Comparison of ENCODE assay signal across 8 mouse cellular contexts in genomic region chr10:61383021-61383714, GRCm38 (mm10). TPM values are rescaled to one million over a fixed set of nuclear protein-coding genes. Genes with fewer than 3 reads are reported as not detected.
DNase-seq lines count a peak whose midpoint lies in the region; ATAC-seq and TF ChIP-seq lines count a peak whose summit lies in the region.

TSS of gene Pald1 (minus strand) at chr10:61383530.

- H3K4me1 ChIP-seq in forebrain, embryonic 16.5 days (replicated peaks; ENCODE audit: control insufficient read depth, insufficient read depth, low read length) = peaks cover 26% of the 10 kb centered on the region
- peaks cover 31% of the 10 kb centered on the region for H3K4me1 ChIP-seq in lung, embryonic 14.5 days (ENCODE audit: insufficient read depth)

- peak within 1 kb of the TSS; percentile 78 for H3K4me3 ChIP-seq in forebrain, embryonic 16.5 days (replicated peaks; ENCODE audit: low read length)
- peak within 1 kb of the TSS; percentile 86 for H3K4me3 ChIP-seq in layer of hippocampus, adult 2 months
- peak within 1 kb of the TSS; percentile 75 for H3K4me3 ChIP-seq in lung, embryonic 14.5 days (ENCODE audit: low read depth, low read length)

- POLR2A ChIA-PET in Patski (lab: Charles Lee) = interaction anchor here (0.6 to 1.4 kb wide), 3 partner anchors 10 to 214 kb away, joined by 3 read pairs; no protein-coding TSS in a partner anchor

- H3K27ac ChIP-seq in forebrain, embryonic 16.5 days (ENCODE audit: low read length) = no peak within 1 kb of the TSS; the same call in 1 of the 2 replicates
- peak within 1 kb of the TSS; percentile 89 for H3K27ac ChIP-seq in layer of hippocampus, adult 2 months
- peak within 1 kb of the TSS; percentile 59 for H3K27ac ChIP-seq in lung, embryonic 14.5 days (ENCODE audit: low read depth)

- peak; percentile 83 for ATAC-seq in Patski
- peak; percentile 87 for ATAC-seq in forebrain, embryonic 16.5 days
- peak; percentile 77 for ATAC-seq in lung, embryonic 14.5 days (ENCODE audit: insufficient read depth)
- ATAC-seq in erythroid progenitor cell, adult 5-6 weeks (replicated peaks; ENCODE audit: low FRiP score, poor library complexity, severe bottlenecking) = no peak

- intact Hi-C loops in heart, postnatal 25 days (cut with DNase I) = loop anchor here (2.0 kb wide), 1 partner anchor 16 kb away; no protein-coding TSS in a partner anchor

- WGBS in forebrain, embryonic 16.5 days = under 1% methylated on average over 56 of the region's 60 CpGs
- WGBS in lung, embryonic 14.5 days = under 1% methylated on average over 51 of the region's 60 CpGs

- H3K9me3 ChIP-seq in forebrain, embryonic 16.5 days (ENCODE audit: control insufficient read depth, low read length) = no peaks in the 10 kb centered on the region
- no peaks in the 10 kb centered on the region for H3K9me3 ChIP-seq in lung, embryonic 14.5 days (ENCODE audit: low read depth, low read length)

- H3K4me2 ChIP-seq in forebrain, embryonic 16.5 days (ENCODE audit: low read length) = peak within 1 kb of the TSS; percentile 98
- peak within 1 kb of the TSS; percentile 97 for H3K4me2 ChIP-seq in lung, embryonic 14.5 days

- H3K27me3 ChIP-seq in Patski = no peaks in the 10 kb centered on the region
- H3K27me3 ChIP-seq in forebrain, embryonic 16.5 days (replicated peaks; ENCODE audit: control insufficient read depth, insufficient read depth, low read length) = no peaks in the 10 kb centered on the region
- no peaks in the 10 kb centered on the region for H3K27me3 ChIP-seq in lung, embryonic 14.5 days (ENCODE audit: insufficient read depth, low read length)

- CTCF ChIA-PET in Patski (lab: Charles Lee) = no interaction called here

- in situ Hi-C loops in Patski (cut with MboI; ENCODE audit: low pct_unique_long_range_greater_than_20kb) = no loop called here

- H3K9ac ChIP-seq in forebrain, embryonic 16.5 days (replicated peaks; ENCODE audit: low read depth, low read length) = peak within 1 kb of the TSS; percentile 82
- H3K9ac ChIP-seq in lung, embryonic 14.5 days = peak within 1 kb of the TSS; percentile 77

- TF ChIP-seq CTCF in Patski (IDR thresholded peaks at IDR 0.05) = no peak
- TF ChIP-seq CTCF in layer of hippocampus, adult 2 months (conservative IDR thresholded peaks at IDR 0.05) = no peak
- TF ChIP-seq CTCF in lung, embryonic 14.5 days (IDR thresholded peaks at IDR 0.05; ENCODE audit: low read depth) = no peak

- no peaks in the 10 kb centered on the region for H3K36me3 ChIP-seq in forebrain, embryonic 16.5 days (ENCODE audit: control insufficient read depth, insufficient read depth)
- no peaks in the 10 kb centered on the region for H3K36me3 ChIP-seq in lung, embryonic 14.5 days (ENCODE audit: insufficient read depth)

- peak; percentile 37 for DNase-seq in Patski (ENCODE audit: low read depth, low spot score)
- peak; percentile 55 for DNase-seq in cerebellum, adult 11 months
- peak; percentile 85 for DNase-seq in heart, postnatal 25 days (ENCODE audit: low spot score)
- DNase-seq in layer of hippocampus, adult 2 months (ENCODE audit: low spot score in 2 of 2) = peak; percentile 29 to 59
- DNase-seq in lung, embryonic 14.5 days = peak; percentile 91
- DNase-seq in ovary, postnatal 14 days (ENCODE audit: low spot score) = peak; percentile 55

RNA-seq across cellular contexts. Expression of gene Pald1, which starts in this region (rescaled TPM):
- polyA plus RNA-seq in Patski (2021) = 14.5 TPM
- 17.1 and 18.0 TPM in 2 replicates for polyA plus RNA-seq in forebrain, embryonic 16.5 days (2015; fragmentation: Nextera tagmentation; extraction: Ambion mirVana)
- 10 to 100 TPM; 16.1 to 21.9 TPM for total RNA-seq in heart, postnatal 25 days (2021)
- 10 to 100 TPM; 15.2 to 16.3 TPM for total RNA-seq in layer of hippocampus, adult 2 months (2021)
- 44.1 and 47.5 TPM in 2 replicates for polyA plus RNA-seq in lung, embryonic 14.5 days (2014; fragmentation: Nextera tagmentation; extraction: Ambion mirVana)
- not detected in 2 replicates for total RNA-seq in erythroid progenitor cell, adult 5-6 weeks (2015; ENCODE audit: low replicate concordance)
- 0.39 TPM in 1 of 2 replicates, not detected in the other for total RNA-seq in erythroid progenitor cell, adult 5-6 weeks (2017; ENCODE audit: low replicate concordance)

Comparison
In these comparisons a context has a peak if more than half of its experiments do, and no peak if none do; other contexts are left out.
1. RNA of gene Pald1 (total RNA-seq): 16.1 to 21.9 TPM in heart, postnatal 25 days and 15.2 to 16.3 TPM in layer of hippocampus, adult 2 months; 0.39 TPM in erythroid progenitor cell, adult 5-6 weeks; every median in the first group is over 10 times any median in the second.
2. DNase-seq: peak in every context shown above with its lines; median percentile 91 in lung, embryonic 14.5 days; 85 in heart, postnatal 25 days; 55 in cerebellum, adult 11 months; 55 in ovary, postnatal 14 days; 44 in layer of hippocampus, adult 2 months; 37 in Patski.
3. Peak in every context shown above with its lines, with median percentiles within 50 percentile points of each other: H3K4me3 ChIP-seq.